ENCODE assay signal across 8 mouse cellular contexts in genomic region chr8:124863163-124863677, GRCm38 (mm10). TPM values are rescaled to one million over a fixed set of nuclear protein-coding genes. Genes with fewer than 3 reads are reported as not detected.
DNase-seq lines count a peak whose midpoint lies in the region; ATAC-seq lines count a peak whose summit lies in the region.

No protein-coding gene starts in this region.

- peaks cover 22% of the 10 kb centered on the region for H3K36me3 ChIP-seq in kidney, embryonic 16.5 days (ENCODE audit: insufficient read depth, low read length)
- 0 out of 2 replicates have a peak, but pooled peaks cover 5% of the 10 kb centered on the region for H3K36me3 ChIP-seq in hindbrain, embryonic 16.5 days (ENCODE audit: control insufficient read depth, insufficient read depth, low read length)
- peaks cover 15% of the 10 kb centered on the region; the same call in 1 of the 2 replicates for H3K36me3 ChIP-seq in midbrain, embryonic 15.5 days (replicated peaks)

- peak overlapping the region; percentile 98 for H3K9ac ChIP-seq in kidney, embryonic 16.5 days (replicated peaks; ENCODE audit: low read length)
- peak overlapping the region; percentile 99 for H3K9ac ChIP-seq in hindbrain, embryonic 16.5 days (ENCODE audit: low read depth, low read length)
- peak overlapping the region; percentile 99 for H3K9ac ChIP-seq in midbrain, embryonic 15.5 days

- peak overlapping the region; percentile 89 for H3K4me3 ChIP-seq in kidney, embryonic 16.5 days (ENCODE audit: low read length)
- H3K4me3 ChIP-seq in brown adipose tissue, adult 24 weeks (ENCODE audit: insufficient read depth, low read depth, low read length): peak overlapping the region; percentile 71
- H3K4me3 ChIP-seq in hindbrain, embryonic 16.5 days (ENCODE audit: low read length): peak overlapping the region; percentile 87
- peak overlapping the region; percentile 99 for H3K4me3 ChIP-seq in midbrain, embryonic 15.5 days

- peak overlapping the region; percentile 82 for H3K4me2 ChIP-seq in kidney, embryonic 16.5 days (replicated peaks; ENCODE audit: low read depth, low read length)
- peak overlapping the region; percentile 83 for H3K4me2 ChIP-seq in hindbrain, embryonic 16.5 days (ENCODE audit: low read length)
- peak overlapping the region; percentile 91 for H3K4me2 ChIP-seq in midbrain, embryonic 15.5 days

- no peaks in the 10 kb centered on the region for H3K9me3 ChIP-seq in kidney, embryonic 16.5 days (ENCODE audit: low read length)
- H3K9me3 ChIP-seq in hindbrain, embryonic 16.5 days (ENCODE audit: control insufficient read depth, low read length): no peaks in the 10 kb centered on the region
- no peaks in the 10 kb centered on the region for H3K9me3 ChIP-seq in midbrain, embryonic 15.5 days

- peak overlapping the region; percentile 95 for H3K27ac ChIP-seq in kidney, embryonic 16.5 days (ENCODE audit: low read length)
- peak overlapping the region; percentile 82 for H3K27ac ChIP-seq in brown adipose tissue, adult 24 weeks (replicated peaks; ENCODE audit: low read depth, low read length)
- peak overlapping the region; percentile 93 for H3K27ac ChIP-seq in hindbrain, embryonic 16.5 days (ENCODE audit: low read depth, low read length)
- peak overlapping the region; percentile 95 for H3K27ac ChIP-seq in midbrain, embryonic 15.5 days

- peaks cover 6% of the 10 kb centered on the region for H3K4me1 ChIP-seq in kidney, embryonic 16.5 days (ENCODE audit: insufficient read depth, low read length)
- H3K4me1 ChIP-seq in brown adipose tissue, adult 24 weeks (ENCODE audit: control insufficient read depth, insufficient read depth, insufficient read length, low read length): peaks cover 6% of the 10 kb centered on the region
- peaks cover 10% of the 10 kb centered on the region for H3K4me1 ChIP-seq in hindbrain, embryonic 16.5 days (ENCODE audit: control insufficient read depth, insufficient read depth, low read depth, low read length)
- H3K4me1 ChIP-seq in midbrain, embryonic 15.5 days: peaks cover 22% of the 10 kb centered on the region

- ATAC-seq in kidney, embryonic 16.5 days (ENCODE audit: low FRiP score, low TSS enrichment): peak; percentile 87
- ATAC-seq in hindbrain, embryonic 16.5 days: peak; percentile 92
- ATAC-seq in midbrain, embryonic 15.5 days (replicated peaks): peak; percentile 88

- no peaks in the 10 kb centered on the region for H3K27me3 ChIP-seq in kidney, embryonic 16.5 days (ENCODE audit: insufficient read depth, low read length)
- no peaks in the 10 kb centered on the region for H3K27me3 ChIP-seq in hindbrain, embryonic 16.5 days (replicated peaks; ENCODE audit: control insufficient read depth, insufficient read depth, low read length)
- no peaks in the 10 kb centered on the region for H3K27me3 ChIP-seq in midbrain, embryonic 15.5 days (replicated peaks)

- WGBS in kidney, embryonic 16.5 days: under 1% methylated on average over 33 of the region's 33 CpGs
- under 1% methylated on average over 33 of the region's 33 CpGs for WGBS in hindbrain, embryonic 16.5 days
- under 1% methylated on average over 33 of the region's 33 CpGs for WGBS in midbrain, embryonic 15.5 days

- DNase-seq in kidney, postnatal 14 days: no peak
- DNase-seq in adrenal gland, postnatal 14 days: no peak
- DNase-seq in urinary bladder, adult 2 months (ENCODE audit: low spot score): no peak
- no peak for DNase-seq in gastrocnemius, postnatal 25 days

RNA-seq across cellular contexts. Expression of gene 2810004N23Rik, which starts 0.3 kb away (rescaled TPM):
- polyA plus RNA-seq in kidney, embryonic 16.5 days (2015; fragmentation: Nextera tagmentation; extraction: Ambion mirVana): 47.6 and 50.1 TPM in 2 replicates
- polyA plus RNA-seq in brown adipose tissue, adult 24 weeks (2012; ENCODE audit: insufficient read depth, insufficient read length, missing spikeins): 12.9 and 17.1 TPM in 2 replicates
- 21.5 and 25.5 TPM in 2 replicates for polyA plus RNA-seq in hindbrain, embryonic 16.5 days (2015; fragmentation: Nextera tagmentation; extraction: Ambion mirVana)
- 27.4 and 28.3 TPM in 2 replicates for polyA plus RNA-seq in midbrain, embryonic 15.5 days (2015; fragmentation: Nextera tagmentation; extraction: Ambion mirVana)
- total RNA-seq in adrenal gland, postnatal 14 days (2021): 27.0 and 29.8 TPM in 2 replicates
- 23.5 and 25.7 TPM in 2 replicates for polyA plus RNA-seq in urinary bladder, adult 2 months (2012; rRNA removed)
- 10 to 100 TPM; 24.5 to 25.4 TPM for total RNA-seq in gastrocnemius, postnatal 25 days (2021)

RNA-seq across cellular contexts. Expression of gene Gnpat, which starts 0.4 kb away (rescaled TPM):
- polyA plus RNA-seq in kidney, embryonic 16.5 days (2015; fragmentation: Nextera tagmentation; extraction: Ambion mirVana): 120 and 122 TPM in 2 replicates
- 133 and 153 TPM in 2 replicates for polyA plus RNA-seq in brown adipose tissue, adult 24 weeks (2012; ENCODE audit: insufficient read depth, insufficient read length, missing spikeins)
- 73.8 and 79.9 TPM in 2 replicates for polyA plus RNA-seq in hindbrain, embryonic 16.5 days (2015; fragmentation: Nextera tagmentation; extraction: Ambion mirVana)
- 77.5 and 83.9 TPM in 2 replicates for polyA plus RNA-seq in midbrain, embryonic 15.5 days (2015; fragmentation: Nextera tagmentation; extraction: Ambion mirVana)
- total RNA-seq in adrenal gland, postnatal 14 days (2021): 120 and 127 TPM in 2 replicates
- polyA plus RNA-seq in urinary bladder, adult 2 months (2012; rRNA removed): 91.4 and 95.2 TPM in 2 replicates
- 100 to 1,000 TPM; 125 to 145 TPM for total RNA-seq in gastrocnemius, postnatal 25 days (2021)

RNA-seq across cellular contexts. Expression of gene Exoc8, which starts 34.3 kb away (rescaled TPM):
- 7.8 and 8.1 TPM in 2 replicates for polyA plus RNA-seq in kidney, embryonic 16.5 days (2015; fragmentation: Nextera tagmentation; extraction: Ambion mirVana)
- 9.7 and 13.5 TPM in 2 replicates for polyA plus RNA-seq in brown adipose tissue, adult 24 weeks (2012; ENCODE audit: insufficient read depth, insufficient read length, missing spikeins)
- polyA plus RNA-seq in hindbrain, embryonic 16.5 days (2015; fragmentation: Nextera tagmentation; extraction: Ambion mirVana): 11.7 and 14.8 TPM in 2 replicates
- 15.5 and 16.3 TPM in 2 replicates for polyA plus RNA-seq in midbrain, embryonic 15.5 days (2015; fragmentation: Nextera tagmentation; extraction: Ambion mirVana)
- total RNA-seq in adrenal gland, postnatal 14 days (2021): 21.5 and 23.8 TPM in 2 replicates
- polyA plus RNA-seq in urinary bladder, adult 2 months (2012; rRNA removed): 12.2 and 13.9 TPM in 2 replicates
- total RNA-seq in gastrocnemius, postnatal 25 days (2021): 1 to 10 TPM; 6.2 to 7.3 TPM

RNA-seq across cellular contexts. Expression of gene Sprtn, which starts 34.5 kb away (rescaled TPM):
- 9.1 and 9.8 TPM in 2 replicates for polyA plus RNA-seq in kidney, embryonic 16.5 days (2015; fragmentation: Nextera tagmentation; extraction: Ambion mirVana)
- 10.2 and 14.9 TPM in 2 replicates for polyA plus RNA-seq in brown adipose tissue, adult 24 weeks (2012; ENCODE audit: insufficient read depth, insufficient read length, missing spikeins)
- polyA plus RNA-seq in hindbrain, embryonic 16.5 days (2015; fragmentation: Nextera tagmentation; extraction: Ambion mirVana): 5.9 and 8.1 TPM in 2 replicates
- polyA plus RNA-seq in midbrain, embryonic 15.5 days (2015; fragmentation: Nextera tagmentation; extraction: Ambion mirVana): 10.4 and 10.7 TPM in 2 replicates
- 20.1 and 21.3 TPM in 2 replicates for total RNA-seq in adrenal gland, postnatal 14 days (2021)
- 17.2 and 17.6 TPM in 2 replicates for polyA plus RNA-seq in urinary bladder, adult 2 months (2012; rRNA removed)
- total RNA-seq in gastrocnemius, postnatal 25 days (2021): 1 to 10 TPM; 4.8 to 5.3 TPM
